Mouse (Mus musculus) gastrocnemius, adult 8-10 months (tissue): ENCODE results near the gene Abi1. TPM values are rescaled to one million over a fixed set of nuclear protein-coding genes. Genes with fewer than 3 reads are reported as not detected.
A peak's percentile ranks its signal among the peaks of the same experiment; 100 is the strongest.
"Not testable (repeated sequence)": the region's sequence is repeated elsewhere in the genome, so short reads cannot be mapped to it uniquely, and the experiment has no call there.

Experiments used
- DNase-seq, 2 experiments: peaks; one replicate each; pipeline ENCODE4 v3.0.0; 2022; ENCODE audit warnings: low spot score in 2 of 2
- total RNA-seq, 4 experiments: library from RNA; stranded (reverse); gene quantifications; 2 replicates each; pipeline ENCODE4 v1.2.4; 2022

The Abi1 gene
- total RNA-seq, 4 experiments from 2014 or later = 13.1 to 21.7 (median 17.2) TPM

GRCm38 (mm10) chr2:23034692-23035435, 5.2 kb downstream of the Abi1 start:
- no peak for DNase-seq

- no peak for DNase-seq
Observed at GRCm38 (mm10) chr2:23030631-23031030, 9.4 kb downstream of the Abi1 start.

GRCm38 (mm10) chr2:23028826-23029225, 11.2 kb downstream of the Abi1 start:
- no peak for DNase-seq

GRCm38 (mm10) chr2:23026379-23026778, 13.7 kb downstream of the Abi1 start:
- no peak for DNase-seq

DNA sequence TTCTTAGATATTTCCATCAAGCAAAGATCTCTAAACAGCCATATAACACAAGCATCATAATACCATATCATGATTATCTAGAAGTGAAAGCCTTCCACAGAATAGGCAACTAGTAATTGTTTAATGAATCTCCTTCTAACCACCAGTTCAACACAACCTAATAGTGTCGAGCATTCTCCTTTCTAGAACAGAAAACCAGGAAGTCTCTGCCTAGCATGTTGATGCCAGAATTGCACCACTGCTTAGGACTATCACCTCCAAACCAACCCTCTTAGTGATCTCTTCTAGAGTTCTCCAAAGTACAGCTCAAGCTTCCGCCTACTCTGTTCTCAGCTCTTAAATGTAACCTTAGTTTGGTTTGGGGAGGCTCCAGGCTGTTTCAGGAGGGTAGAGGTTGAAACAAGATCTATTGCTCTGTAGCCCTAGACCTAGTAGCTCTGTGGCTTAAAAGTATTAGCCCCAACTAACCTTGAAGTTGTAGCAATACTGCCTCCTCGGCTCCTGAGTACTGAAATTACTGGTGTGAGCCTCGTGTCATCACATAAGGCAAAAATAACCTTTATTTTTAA, 16.2 kb downstream of the Abi1 start:
- DNase-seq = no peak

DNA sequence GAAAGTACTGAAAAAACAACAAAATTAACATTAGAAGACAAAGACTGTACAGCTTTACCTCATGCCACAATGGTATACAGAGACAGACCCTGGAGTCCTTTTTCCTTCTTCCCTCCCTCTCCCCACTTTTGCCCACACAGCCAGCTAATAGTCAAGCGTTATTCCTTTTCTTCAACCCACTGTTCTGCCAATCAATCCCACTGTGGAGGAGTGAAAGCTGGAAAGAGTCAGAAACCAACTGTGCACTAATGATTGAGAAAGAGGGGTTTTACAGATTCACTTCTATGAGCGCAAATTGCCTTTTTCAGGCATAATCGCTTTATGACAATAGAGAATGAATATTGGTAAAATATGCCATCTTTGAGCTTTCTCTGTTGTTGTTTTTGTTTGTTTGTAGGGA, 17.0 kb downstream of the Abi1 start:
- DNase-seq = no peak

DNA sequence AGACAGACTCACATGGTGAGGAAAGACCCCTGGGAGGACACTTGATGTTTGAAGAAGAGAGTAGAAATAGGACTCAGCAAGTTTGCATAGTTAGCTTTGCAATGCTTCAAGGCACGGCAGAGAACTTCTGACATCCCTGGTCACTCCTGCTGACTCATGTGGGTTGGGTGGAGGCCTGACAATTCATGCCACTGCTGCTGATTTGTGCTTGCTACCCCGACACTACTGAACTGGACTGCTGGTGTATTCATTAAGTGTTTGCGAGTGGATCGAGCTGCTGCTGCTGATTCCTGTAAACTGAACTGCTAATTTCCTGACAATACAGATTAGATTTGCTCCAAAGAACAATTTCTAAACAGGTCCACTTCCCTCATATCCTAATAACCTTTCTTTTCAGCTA, 18.3 kb downstream of the Abi1 start:
- peak in 1 of 2 experiments; percentile 19 for DNase-seq

DNA sequence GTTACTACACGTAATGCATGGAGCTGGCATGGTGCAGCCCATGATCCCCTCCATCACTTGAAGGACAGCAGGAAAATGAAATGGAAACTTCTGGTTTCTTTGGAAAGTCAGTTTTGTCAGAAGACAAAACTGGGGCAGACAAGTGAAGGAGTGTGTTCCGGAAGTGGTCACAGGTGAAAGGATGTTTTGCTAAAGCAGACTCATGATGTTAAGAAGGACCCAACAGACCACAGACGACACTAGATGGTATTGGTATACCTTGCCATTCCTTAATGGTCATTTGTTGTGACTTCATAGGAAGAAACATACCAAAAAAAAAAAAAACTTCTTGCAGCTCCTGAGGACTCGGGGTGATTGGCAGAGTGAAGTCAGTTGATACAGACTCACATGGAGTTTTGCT, 18.7 kb downstream of the Abi1 start:
- no peak for DNase-seq

DNA sequence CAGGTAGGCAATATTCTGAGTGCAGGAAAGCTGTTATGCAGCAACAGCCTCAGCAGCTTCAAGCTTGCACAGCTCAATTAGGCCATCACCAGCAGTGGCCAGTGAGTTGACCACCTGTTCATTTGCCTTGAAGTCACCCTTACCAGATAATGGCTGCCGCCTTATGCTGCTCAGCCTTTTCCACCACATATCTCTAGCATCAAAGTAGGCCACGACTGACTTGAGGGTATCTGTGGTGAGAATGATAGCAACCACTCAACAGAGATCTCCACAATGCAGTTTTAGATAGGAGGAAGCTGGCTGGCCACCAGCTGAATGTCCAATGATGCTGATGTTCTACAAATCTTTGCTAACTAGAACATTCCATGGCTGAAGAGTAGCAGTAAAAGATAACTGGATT, 20.9 kb downstream of the Abi1 start:
- no peak for DNase-seq

GRCm38 (mm10) chr2:23016121-23016520, 23.9 kb downstream of the Abi1 start:
- no peak for DNase-seq

- no peak for DNase-seq
Observed at GRCm38 (mm10) chr2:23015335-23015734, 24.7 kb downstream of the Abi1 start.

DNA sequence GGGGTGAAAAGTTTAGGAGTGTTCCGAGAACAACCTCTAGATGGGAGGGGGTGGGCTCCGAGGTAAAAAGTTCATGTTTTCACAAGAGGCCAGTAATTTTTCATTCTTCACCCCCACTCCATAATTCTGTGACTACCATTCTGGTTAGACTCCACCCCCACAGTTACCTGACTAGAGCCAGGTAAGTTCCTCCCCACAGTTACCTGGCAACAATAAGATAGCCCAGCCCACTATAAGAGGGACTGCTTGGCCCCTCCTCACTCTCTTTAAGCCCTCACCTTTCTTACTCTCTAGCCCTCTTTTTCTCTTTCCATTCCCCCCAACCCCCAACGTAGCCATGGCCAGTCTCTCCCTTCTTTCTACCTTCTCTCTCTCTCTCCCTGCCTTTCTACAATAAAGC, 25.1 kb downstream of the Abi1 start:
- DNase-seq = not testable (repeated sequence)

DNA sequence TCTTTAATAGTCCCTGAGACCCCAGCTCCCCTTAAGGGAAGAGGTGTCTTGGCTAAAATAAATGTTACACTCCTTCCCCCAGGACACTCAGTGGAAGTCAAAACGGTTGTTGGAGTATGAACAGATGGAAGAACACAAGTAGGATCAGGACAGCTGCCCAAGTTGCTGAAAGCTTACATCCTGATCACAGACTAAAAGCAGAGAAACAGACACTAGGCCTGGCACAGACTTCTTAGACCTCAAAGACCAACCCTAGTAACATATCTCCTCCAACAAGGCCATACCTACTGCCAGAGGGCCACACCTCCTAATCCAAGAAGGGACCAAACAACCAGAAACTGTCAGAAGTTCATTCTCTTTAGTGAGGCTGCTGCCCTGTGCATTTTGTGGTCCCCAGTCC, 31.8 kb downstream of the Abi1 start:
- DNase-seq = no peak

GRCm38 (mm10) chr2:23007577-23007976, 32.5 kb downstream of the Abi1 start:
- no peak for DNase-seq

DNA sequence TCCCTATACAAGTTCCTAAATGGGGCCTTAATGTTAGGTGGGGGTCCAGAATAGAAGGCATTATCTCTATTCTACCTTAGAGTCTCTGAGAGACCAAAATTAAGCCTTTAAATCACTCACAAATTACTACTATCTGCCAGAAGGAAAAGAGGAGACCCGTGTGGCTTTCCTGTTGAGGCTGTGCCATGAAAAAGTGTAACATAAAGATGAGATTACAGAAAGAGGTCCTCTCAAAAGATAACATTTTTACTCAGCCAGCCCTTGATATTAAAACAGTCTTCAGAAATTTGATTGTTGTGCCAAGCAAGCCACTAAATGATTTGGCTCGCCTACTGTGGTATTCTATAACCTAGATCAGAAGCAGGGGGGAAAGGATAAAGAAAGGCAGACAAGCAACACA, 32.9 kb downstream of the Abi1 start:
- no peak for DNase-seq

- no peak for DNase-seq
Observed at GRCm38 (mm10) chr2:23006219-23006618, 33.8 kb downstream of the Abi1 start.

DNA sequence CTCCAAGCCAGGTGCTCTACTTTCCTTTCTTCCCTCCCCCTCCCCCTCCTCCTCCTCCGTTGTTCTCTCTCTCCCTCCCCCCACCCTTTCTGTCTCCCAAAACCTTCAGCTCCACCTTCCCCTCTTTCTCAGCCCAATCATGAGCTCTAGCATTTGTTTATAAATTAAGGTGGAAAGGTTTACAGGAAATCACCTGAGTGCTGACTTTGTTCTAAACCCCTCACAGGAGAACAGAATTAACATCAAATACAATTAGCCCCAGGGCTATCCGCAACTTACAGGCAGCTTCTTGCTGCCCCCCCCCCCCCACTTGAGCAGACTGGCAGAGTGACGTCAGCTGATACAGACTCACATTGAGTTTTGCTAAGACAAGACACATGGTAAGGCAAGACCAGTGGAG, 37.4 kb downstream of the Abi1 start:
- DNase-seq = no peak

GRCm38 (mm10) chr2:22999620-23000019, 40.4 kb downstream of the Abi1 start:
- DNase-seq = no peak

GRCm38 (mm10) chr2:22998804-22999203, 41.2 kb downstream of the Abi1 start:
- DNase-seq = no peak

GRCm38 (mm10) chr2:22998015-22998414, 42.0 kb downstream of the Abi1 start:
- no peak for DNase-seq

- DNase-seq = no peak
Observed at GRCm38 (mm10) chr2:22996071-22996470, 44.0 kb downstream of the Abi1 start.

GRCm38 (mm10) chr2:22985973-22986657, 53.9 kb downstream of the Abi1 start:
- no peak for DNase-seq
